Mouse (Mus musculus) spleen, adult 2 months (tissue): ENCODE data around the gene Arid1b. TPM values are rescaled to one million over a fixed set of nuclear protein-coding genes. Genes with fewer than 3 reads are reported as not detected.

Source experiments
- DNase-seq, 2 experiments: peaks; one replicate each; pipeline versions ENCODE4 v3.0.0 to v3.0.0-alpha.2; 2012 to 2021; ENCODE audit warnings: low spot score in 2 of 2, low read depth in 1 of 2
- H3K27ac ChIP-seq: fragments of 200-500 bp; 2 replicates; pipeline ENCODE4 v1.5.1; 2012; ENCODE audit warnings: low read length, inconsistent platforms; ENCODE audit not compliant: insufficient read depth
- H3K27me3 ChIP-seq: fragments of 200-500 bp; 2 replicates; pipeline ENCODE4 v1.6.1; 2012; ENCODE audit warnings: mild to moderate bottlenecking, moderate library complexity, low read length, inconsistent platforms; ENCODE audit not compliant: control insufficient read depth, insufficient read depth
- H3K36me3 ChIP-seq: fragments of 200-500 bp; 2 replicates; pipeline ENCODE4 v1.6.1; 2012; ENCODE audit warnings: mild to moderate bottlenecking, low read length, inconsistent platforms; ENCODE audit not compliant: control insufficient read depth, insufficient read depth
- H3K4me1 ChIP-seq: fragments of 200-500 bp; 2 replicates; pipeline ENCODE4 v1.6.1; 2011; ENCODE audit warnings: inconsistent platforms; ENCODE audit not compliant: control insufficient read depth, insufficient read depth, insufficient read length
- H3K4me3 ChIP-seq: fragments of 200-500 bp; 2 replicates; pipeline ENCODE4 v1.5.1; 2011; ENCODE audit warnings: mild to moderate bottlenecking, inconsistent platforms; ENCODE audit not compliant: insufficient read depth, insufficient read length; ENCODE audit errors: extremely low read depth
- CTCF ChIP-seq: fragments of 200-500 bp; IDR thresholded peaks from 2 replicates; pipeline ENCODE4 v1.5.1; 2011; ENCODE audit warnings: mild to moderate bottlenecking, inconsistent platforms; ENCODE audit not compliant: insufficient read depth, insufficient read length, insufficient replicate concordance; ENCODE audit errors: extremely low read depth
- POLR2A ChIP-seq: fragments of 200-500 bp; IDR thresholded peaks from 2 replicates; pipeline ENCODE4 v1.6.1; 2011; ENCODE audit warnings: low read depth, low read length, inconsistent platforms
- WGBS: fragments of 180-500 bp; shearing (Covaris S2); methylation state at CpG from one replicate; pipeline ENCODE4 v1.1.7; 2018; 5-methylcytosine and 5-hydroxymethylcytosine counted together
- polyA plus RNA-seq: library from polyadenylated mRNA; depleted of rRNA; stranded (reverse); fragments of >200 nt; gene quantifications from 2 replicates; pipeline ENCODE4 v1.2.3, GENCODE M21; 2012

The Arid1b gene
- polyA plus RNA-seq, 1 experiment, result 53.5 TPM

GRCm38 (mm10) chr17:5395454-5396205 is 401.5 kb downstream of the Arid1b start:
- 92% methylated on average over 16 of the region's 16 CpGs for WGBS

DNA sequence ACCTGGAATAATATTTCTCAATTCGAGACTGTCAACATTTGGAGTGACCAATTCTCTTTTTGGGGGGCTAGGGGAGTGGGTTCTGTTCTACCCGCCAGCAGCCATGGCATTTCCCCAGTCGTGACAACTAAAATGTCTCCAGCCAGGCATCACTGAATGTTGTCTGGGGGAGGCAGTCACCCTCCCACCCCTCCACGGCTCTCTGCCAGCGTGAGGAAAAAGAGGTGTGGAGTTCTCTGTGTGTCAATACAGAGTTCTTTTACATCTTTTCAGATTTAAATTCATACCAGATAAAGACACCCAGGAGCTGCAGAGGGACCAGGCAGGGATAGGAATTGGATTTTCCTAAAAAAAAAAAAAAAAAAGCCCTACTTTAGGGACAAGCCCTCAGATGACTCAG is 402.1 kb downstream of the Arid1b start:
- no peak for DNase-seq

More at GRCm38 (mm10) chr17:5395454-5396205, 401.5 kb downstream of the Arid1b start:
- Histone ChIP-seq H3K36me3 (no peaks in the 10 kb centered on the region), H3K27ac (no peak overlapping the region), H3K4me1 (0 out of 2 replicates have a peak, but pooled peaks cover 2% of the 10 kb centered on the region), H3K27me3 (no peaks in the 10 kb centered on the region), H3K4me3 (no peak overlapping the region)
- no peak for TF ChIP-seq CTCF
- no peak for TF ChIP-seq POLR2A
- no peak for DNase-seq

More for the DNA sequence above, 402.1 kb downstream of the Arid1b start:
- 92% methylated on average over 5 of the region's 5 CpGs for WGBS
- Histone ChIP-seq H3K4me3 (no peak overlapping the region), H3K4me1 (0 out of 2 replicates have a peak, but pooled peaks cover 2% of the 10 kb centered on the region), H3K27ac (no peak overlapping the region), H3K27me3 (no peaks in the 10 kb centered on the region), H3K36me3 (no peaks in the 10 kb centered on the region)
- TF ChIP-seq CTCF, result no peak
- no peak for TF ChIP-seq POLR2A
